Mouse (Mus musculus) stomach, embryonic 15.5 days (tissue): ENCODE data around the gene H1f0. TPM values are rescaled to one million over a fixed set of nuclear protein-coding genes. Genes with fewer than 3 reads are reported as not detected.

Experiments used
- ATAC-seq: fragments of 200-750 bp; cut with Nextera tagmentation; 2 replicates; pipeline ENCODE4 v1.8.0; 2017; ENCODE audit warnings: low read depth, moderate number of reproducible peaks, moderate TSS enrichment; ENCODE audit not compliant: insufficient read depth, low FRiP score
- H3K27ac ChIP-seq: fragments of 300-500 bp; sonication (generic); 2 replicates; pipeline ENCODE4 v1.5.1; 2015; ENCODE audit warnings: mild to moderate bottlenecking, inconsistent platforms
- H3K27me3 ChIP-seq: fragments of 300-500 bp; sonication (generic); replicated peaks from 2 replicates; pipeline ENCODE4 v1.6.1; 2015; ENCODE audit warnings: inconsistent platforms
- H3K36me3 ChIP-seq: fragments of 300-500 bp; sonication (generic); 2 replicates; pipeline ENCODE4 v1.6.1; 2015; ENCODE audit warnings: inconsistent platforms
- H3K4me1 ChIP-seq: fragments of 300-500 bp; sonication (generic); 2 replicates; pipeline ENCODE4 v1.6.1; 2015; ENCODE audit warnings: inconsistent platforms
- H3K4me2 ChIP-seq: fragments of 300-500 bp; sonication (generic); 2 replicates; pipeline ENCODE4 v1.6.1; 2015; ENCODE audit warnings: mild to moderate bottlenecking, inconsistent platforms
- H3K4me3 ChIP-seq: fragments of 300-500 bp; sonication (generic); replicated peaks from 2 replicates; pipeline ENCODE4 v1.5.1; 2015; ENCODE audit warnings: inconsistent platforms
- H3K9ac ChIP-seq: fragments of 300-500 bp; sonication (generic); 2 replicates; pipeline ENCODE4 v1.6.1; 2015; ENCODE audit warnings: inconsistent platforms
- H3K9me3 ChIP-seq: fragments of 300-500 bp; sonication (generic); 2 replicates; pipeline ENCODE4 v1.6.1; 2016; ENCODE audit warnings: inconsistent platforms
- WGBS: fragments of 180-500 bp; shearing (Covaris S2); methylation state at CpG from one replicate; pipeline ENCODE4 v1.1.7; 2015; 5-methylcytosine and 5-hydroxymethylcytosine counted together
- polyA plus RNA-seq: library from polyadenylated mRNA; unstranded; fragments of >200 nt; fragmentation: Nextera tagmentation; extraction: Ambion mirVana; gene quantifications from 2 replicates; pipeline ENCODE4 v1.2.1, GENCODE M21; 2015

Gene H1f0
- polyA plus RNA-seq, 1 experiment from 2014 or later: 546 TPM

GRCm38 (mm10) chr15:79062376-79063159 is 34.3 kb downstream of the H1f0 start, which contains the start of gene Ankrd54:
Ankrd54 (minus strand) TSS chr15:79062893.
- peaks cover 32% of the 10 kb centered on the region for H3K4me1 ChIP-seq
- ATAC-seq: peak; percentile 99
- under 1% methylated on average over 80 of the region's 80 CpGs for WGBS

GRCm38 (mm10) chr15:79063160-79063740 is 35.0 kb downstream of the H1f0 start:
- Histone ChIP-seq H3K4me2 (peak overlapping the region; percentile 58), H3K9ac (no peak overlapping the region), H3K36me3 (peaks cover 13% of the 10 kb centered on the region), H3K27ac (peak overlapping the region; percentile 69; the same call in 1 of the 2 replicates), H3K4me3 (peak overlapping the region; percentile 30), H3K9me3 (no peaks in the 10 kb centered on the region), H3K4me1 (peaks cover 32% of the 10 kb centered on the region), H3K27me3 (no peaks in the 10 kb centered on the region)
- 8% methylated on average over 14 of the region's 14 CpGs for WGBS
- ATAC-seq: no peak

More at GRCm38 (mm10) chr15:79062376-79063159, 34.3 kb downstream of the H1f0 start, which contains the start of gene Ankrd54:
- peaks cover 19% of the 10 kb centered on the region for H3K36me3 ChIP-seq
- peak within 1 kb of the TSS; percentile 79 for H3K9ac ChIP-seq
- peak within 1 kb of the TSS; percentile 81 for H3K4me2 ChIP-seq
- peak within 1 kb of the TSS; percentile 96 for H3K4me3 ChIP-seq
- no peaks in the 10 kb centered on the region for H3K9me3 ChIP-seq
- peak within 1 kb of the TSS; percentile 72 for H3K27ac ChIP-seq
- no peaks in the 10 kb centered on the region for H3K27me3 ChIP-seq

- Histone ChIP-seq H3K9ac (no peak overlapping the region), H3K9me3 (no peaks in the 10 kb centered on the region), H3K27ac (peak overlapping the region; percentile 81), H3K36me3 (no peaks in the 10 kb centered on the region), H3K4me1 (peaks cover 32% of the 10 kb centered on the region), H3K4me2 (no peak overlapping the region), H3K4me3 (no peak overlapping the region), H3K27me3 (no peaks in the 10 kb centered on the region)
- ATAC-seq: no peak
- 35% methylated on average over 8 of the region's 8 CpGs for WGBS
Observed at GRCm38 (mm10) chr15:79065086-79065770, 37.0 kb downstream of the H1f0 start.

GRCm38 (mm10) chr15:79066276-79066675 is 38.0 kb downstream of the H1f0 start:
- H3K27me3 ChIP-seq: no peaks in the 10 kb centered on the region
- H3K9me3 ChIP-seq: no peaks in the 10 kb centered on the region

GRCm38 (mm10) chr15:79067631-79068030 is 39.4 kb downstream of the H1f0 start:
- H3K27ac ChIP-seq: peak overlapping the region; percentile 58; the same call in 1 of the 2 replicates
- no peak overlapping the region for H3K9ac ChIP-seq
- peaks cover 19% of the 10 kb centered on the region for H3K4me1 ChIP-seq
- H3K9me3 ChIP-seq: no peaks in the 10 kb centered on the region
- H3K36me3 ChIP-seq: no peaks in the 10 kb centered on the region
- no peak overlapping the region for H3K4me3 ChIP-seq
- no peak for ATAC-seq
- WGBS: 45% methylated on average over 3 of the region's 3 CpGs
- no peak overlapping the region for H3K4me2 ChIP-seq
- no peaks in the 10 kb centered on the region for H3K27me3 ChIP-seq

More at GRCm38 (mm10) chr15:79066276-79066675, 38.0 kb downstream of the H1f0 start:
- Histone ChIP-seq H3K27ac (no peak overlapping the region), H3K4me2 (no peak overlapping the region), H3K9ac (no peak overlapping the region), H3K4me1 (peaks cover 27% of the 10 kb centered on the region), H3K36me3 (no peaks in the 10 kb centered on the region), H3K4me3 (no peak overlapping the region)
- 22% methylated on average over 2 of the region's 2 CpGs for WGBS
- ATAC-seq: no peak

GRCm38 (mm10) chr15:79068416-79068815 is 40.2 kb downstream of the H1f0 start:
- H3K4me2 ChIP-seq: no peak overlapping the region
- ATAC-seq: peak; percentile 44; the same call in 1 of the 2 replicates
- no peak overlapping the region for H3K9ac ChIP-seq
- no peaks in the 10 kb centered on the region for H3K27me3 ChIP-seq
- H3K36me3 ChIP-seq: no peaks in the 10 kb centered on the region
- no peaks in the 10 kb centered on the region for H3K9me3 ChIP-seq
- WGBS: 70% methylated on average over 3 of the region's 3 CpGs
- no peak overlapping the region for H3K4me3 ChIP-seq
- peaks cover 18% of the 10 kb centered on the region for H3K4me1 ChIP-seq
- peak overlapping the region; percentile 58; the same call in 1 of the 2 replicates for H3K27ac ChIP-seq

GRCm38 (mm10) chr15:79071117-79072039 is 43.1 kb downstream of the H1f0 start:
- ATAC-seq: no peak
- no peak overlapping the region for H3K4me2 ChIP-seq
- WGBS: 62% methylated on average over 5 of the region's 5 CpGs
- no peaks in the 10 kb centered on the region for H3K27me3 ChIP-seq
- no peak overlapping the region for H3K27ac ChIP-seq
- no peak overlapping the region for H3K4me3 ChIP-seq
- H3K9ac ChIP-seq: no peak overlapping the region
- H3K9me3 ChIP-seq: no peaks in the 10 kb centered on the region
- peaks cover 17% of the 10 kb centered on the region for H3K4me1 ChIP-seq
- H3K36me3 ChIP-seq: no peaks in the 10 kb centered on the region

GRCm38 (mm10) chr15:79073752-79074151 is 45.5 kb downstream of the H1f0 start:
- H3K27ac ChIP-seq: no peak overlapping the region
- no peak for ATAC-seq
- H3K36me3 ChIP-seq: peaks cover 23% of the 10 kb centered on the region
- H3K4me2 ChIP-seq: no peak overlapping the region
- no peaks in the 10 kb centered on the region for H3K27me3 ChIP-seq
- H3K9ac ChIP-seq: no peak overlapping the region
- no peak overlapping the region for H3K4me3 ChIP-seq
- peaks cover 16% of the 10 kb centered on the region for H3K4me1 ChIP-seq
- H3K9me3 ChIP-seq: no peaks in the 10 kb centered on the region

- peaks cover 16% of the 10 kb centered on the region for H3K4me1 ChIP-seq
- WGBS: 40% methylated on average over 10 of the region's 10 CpGs
- H3K36me3 ChIP-seq: peaks cover 30% of the 10 kb centered on the region
- no peak for ATAC-seq
- no peak overlapping the region; the same call in 1 of the 2 replicates for H3K27ac ChIP-seq
- peak overlapping the region; percentile 92 for H3K4me3 ChIP-seq
- peak overlapping the region; percentile 74 for H3K4me2 ChIP-seq
- 0 out of 2 replicates have a peak overlapping the region, but pooled peaks have one; percentile 19 for H3K9ac ChIP-seq
- no peaks in the 10 kb centered on the region for H3K27me3 ChIP-seq
- no peaks in the 10 kb centered on the region for H3K9me3 ChIP-seq
Observed at GRCm38 (mm10) chr15:79074446-79074845, 46.2 kb downstream of the H1f0 start.

- peak; percentile 86; the same call in 1 of the 2 replicates for ATAC-seq
Observed at GRCm38 (mm10) chr15:79074913-79075532, 46.8 kb downstream of the H1f0 start, which contains the start of gene Eif3l. Eif3l (plus strand) TSS chr15:79075179.

More at GRCm38 (mm10) chr15:79074913-79075532, 46.8 kb downstream of the H1f0 start, which contains the start of gene Eif3l:
- no peaks in the 10 kb centered on the region for H3K9me3 ChIP-seq
- peak within 1 kb of the TSS; percentile 81 for H3K9ac ChIP-seq
- under 1% methylated on average over 49 of the region's 49 CpGs for WGBS
- H3K27ac ChIP-seq: peak within 1 kb of the TSS; percentile 79
- H3K4me2 ChIP-seq: peak within 1 kb of the TSS; percentile 74
- peak within 1 kb of the TSS; percentile 92 for H3K4me3 ChIP-seq
- H3K27me3 ChIP-seq: no peaks in the 10 kb centered on the region
- peaks cover 16% of the 10 kb centered on the region for H3K4me1 ChIP-seq
- peaks cover 35% of the 10 kb centered on the region for H3K36me3 ChIP-seq
